Mouse (Mus musculus) E14TG2a.4 (cell line): Measurements from ENCODE around the gene Kcng4.
A peak's percentile ranks its signal among the peaks of the same experiment; 100 is the strongest.

Experiments
- H3K27me3 ChIP-seq: 2 replicates; pipeline ENCODE4 v1.6.1; 2014; ENCODE audit warnings: low read length, control low read depth; ENCODE audit not compliant: insufficient read depth
- H3K36me3 ChIP-seq: 2 replicates; pipeline ENCODE4 v1.6.1; 2014; ENCODE audit warnings: low read length, control low read depth; ENCODE audit not compliant: insufficient read depth
- H3K4me1 ChIP-seq: replicated peaks from 2 replicates; pipeline ENCODE4 v1.6.1; 2014; ENCODE audit warnings: low read depth, low read length, control low read depth
- H3K4me3 ChIP-seq: replicated peaks from 2 replicates; pipeline ENCODE4 v1.5.1; 2014; ENCODE audit warnings: mild to moderate bottlenecking, low read length
- H3K9me3 ChIP-seq: 2 replicates; pipeline ENCODE4 v1.6.1; 2014; ENCODE audit warnings: low read length, control low read depth
- CTCF ChIP-seq: conservative IDR thresholded peaks from 2 replicates; pipeline ENCODE4 v1.5.1; 2014; ENCODE audit warnings: low read length
- NANOG ChIP-seq: IDR thresholded peaks from 2 replicates; pipeline ENCODE4 v1.6.1; 2014; ENCODE audit warnings: borderline replicate concordance, low read length, mixed read lengths
- POU5F1 ChIP-seq: IDR thresholded peaks from 2 replicates; pipeline ENCODE4 v1.6.1; 2014; ENCODE audit warnings: low read length, borderline replicate concordance

Gene Kcng4

DNA sequence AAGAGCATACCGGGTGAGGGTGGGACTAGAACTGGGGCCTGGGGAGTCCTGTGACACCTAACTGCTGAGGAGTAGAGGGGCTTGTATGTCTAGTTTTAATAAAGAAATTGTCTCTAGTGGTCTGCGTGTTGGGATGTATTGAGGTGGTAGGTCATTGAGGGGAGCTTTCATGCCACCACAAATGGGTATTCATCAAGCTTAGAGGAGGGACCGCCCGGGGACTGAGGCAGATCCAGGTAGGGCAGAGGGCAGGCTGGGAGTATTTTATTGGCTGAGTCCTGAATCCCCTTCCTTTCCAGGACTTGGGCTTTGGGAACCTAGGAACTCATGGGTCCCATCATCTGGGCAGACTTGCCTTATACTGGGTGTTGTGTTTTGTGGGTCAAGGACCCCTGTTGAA is 18.7 kb downstream of the Kcng4 start:
- no peak for TF ChIP-seq POU5F1
- no peak for TF ChIP-seq CTCF
- TF ChIP-seq NANOG: no peak
- no peaks in the 10 kb centered on the region for H3K36me3 ChIP-seq
- H3K4me1 ChIP-seq: peaks cover 69% of the 10 kb centered on the region
- peaks cover 55% of the 10 kb centered on the region for H3K27me3 ChIP-seq
- no peaks in the 10 kb centered on the region for H3K9me3 ChIP-seq
- H3K4me3 ChIP-seq: 0 out of 2 replicates have a peak overlapping the region, but pooled peaks have one; percentile 45

DNA sequence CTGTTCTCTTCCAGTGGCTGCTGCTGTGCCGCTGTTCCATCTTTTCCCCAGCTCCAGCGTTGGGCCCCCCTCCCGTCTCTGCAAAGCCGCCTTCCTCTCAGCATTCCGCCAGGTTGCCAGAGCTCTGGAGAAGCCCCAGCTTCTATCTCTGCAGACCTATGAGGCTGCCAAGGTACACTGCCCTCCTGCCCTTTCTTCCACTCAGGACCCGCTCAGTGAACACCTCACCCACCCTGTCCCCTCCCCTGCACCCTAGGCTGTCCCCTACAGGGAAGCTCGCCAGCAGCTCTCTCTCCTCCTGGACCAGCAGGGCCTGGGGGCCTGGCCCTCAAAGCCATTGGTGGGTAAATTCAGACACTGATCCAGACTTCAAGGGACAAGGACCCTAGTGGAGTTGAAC is 19.1 kb downstream of the Kcng4 start:
- no peaks in the 10 kb centered on the region for H3K9me3 ChIP-seq
- peaks cover 53% of the 10 kb centered on the region for H3K27me3 ChIP-seq
- peaks cover 64% of the 10 kb centered on the region for H3K4me1 ChIP-seq
- H3K36me3 ChIP-seq: no peaks in the 10 kb centered on the region
- peak overlapping the region; percentile 45; the same call in 1 of the 2 replicates for H3K4me3 ChIP-seq
- TF ChIP-seq NANOG: no peak
- no peak for TF ChIP-seq POU5F1
- no peak for TF ChIP-seq CTCF

DNA sequence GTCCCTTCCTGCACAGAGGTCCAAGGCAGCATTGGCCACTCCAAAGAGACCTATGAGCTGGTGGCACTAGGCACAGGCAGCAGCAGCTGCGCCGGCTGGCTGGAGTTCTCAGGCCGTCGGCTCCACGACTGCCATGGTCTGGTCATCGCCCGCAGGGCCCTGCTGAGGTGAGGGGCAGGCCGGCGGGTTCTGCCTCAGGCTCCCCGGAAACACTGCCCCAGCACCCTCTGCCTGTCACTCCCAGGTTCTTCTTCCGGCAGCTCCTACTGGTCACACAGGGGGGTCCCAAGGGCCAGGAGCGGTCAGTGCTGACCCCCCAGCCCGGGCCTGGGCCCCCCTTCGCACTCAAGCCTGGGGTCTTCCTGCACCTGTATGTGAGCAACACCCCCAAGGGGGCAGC is 20.4 kb downstream of the Kcng4 start:
- Histone ChIP-seq H3K36me3 (no peaks in the 10 kb centered on the region), H3K4me1 (peaks cover 52% of the 10 kb centered on the region), H3K9me3 (peaks cover 5% of the 10 kb centered on the region; the same call in 1 of the 2 replicates), H3K4me3 (peak overlapping the region; percentile 59), H3K27me3 (peaks cover 51% of the 10 kb centered on the region)
- TF ChIP-seq CTCF: no peak
- TF ChIP-seq POU5F1: no peak

DNA sequence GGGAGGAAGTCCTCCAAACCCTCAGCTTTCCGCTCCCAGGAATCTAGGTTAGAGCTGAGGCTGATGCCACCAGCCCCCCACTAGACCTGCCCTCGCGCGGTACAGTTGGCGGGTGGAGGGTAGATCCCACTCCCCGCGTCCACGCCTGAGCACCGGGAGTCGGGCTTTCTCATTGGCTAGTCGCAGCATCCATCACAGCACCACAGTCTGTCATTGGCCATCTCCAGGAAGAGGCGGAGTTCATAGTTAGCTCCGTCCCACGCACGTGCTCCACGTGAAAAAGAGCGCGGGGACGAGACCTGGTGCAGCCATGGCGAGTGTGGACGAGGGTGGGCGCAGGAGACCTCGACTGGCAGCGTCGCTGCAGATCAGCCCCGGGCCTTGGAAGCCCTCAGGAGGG is 23.0 kb downstream of the Kcng4 start, which contains the start of gene Adad2:
Adad2 (plus strand) TSS at position 277 of the 400 bp plus-strand sequence.
- no peak for TF ChIP-seq POU5F1
- no peak for TF ChIP-seq NANOG
- no peak for TF ChIP-seq CTCF
- peaks cover 29% of the 10 kb centered on the region for H3K4me1 ChIP-seq
- peak within 1 kb of the TSS; percentile 63 for H3K4me3 ChIP-seq
- peaks cover 28% of the 10 kb centered on the region for H3K9me3 ChIP-seq
- no peaks in the 10 kb centered on the region for H3K36me3 ChIP-seq
- H3K27me3 ChIP-seq: peaks cover 46% of the 10 kb centered on the region

DNA sequence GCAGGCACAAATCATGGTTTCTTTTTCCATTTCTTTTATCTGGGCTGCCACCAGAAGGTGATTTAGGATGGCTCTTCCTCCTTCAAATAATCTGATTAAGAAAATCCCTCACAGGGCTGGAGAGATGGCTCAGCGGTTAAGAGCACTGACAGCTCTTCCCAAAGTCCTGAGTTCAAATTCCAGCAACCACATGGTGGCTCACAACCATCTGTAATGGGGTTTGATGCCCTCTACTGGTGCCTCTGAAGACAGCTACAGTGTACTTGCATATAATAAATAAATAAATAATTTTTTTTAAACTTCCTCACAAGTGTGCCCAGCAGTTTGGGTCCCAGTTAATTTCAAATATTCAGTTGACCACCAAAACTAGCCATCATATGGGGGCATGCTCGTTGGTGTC is 29.3 kb downstream of the Kcng4 start:
- Histone ChIP-seq H3K4me3 (no peak overlapping the region), H3K27me3 (peaks cover 2% of the 10 kb centered on the region; the same call in 1 of the 2 replicates), H3K9me3 (peaks cover 27% of the 10 kb centered on the region), H3K36me3 (peaks cover 25% of the 10 kb centered on the region), H3K4me1 (peaks cover 29% of the 10 kb centered on the region)
- peak; percentile 24 for TF ChIP-seq CTCF
- no peak for TF ChIP-seq NANOG

DNA sequence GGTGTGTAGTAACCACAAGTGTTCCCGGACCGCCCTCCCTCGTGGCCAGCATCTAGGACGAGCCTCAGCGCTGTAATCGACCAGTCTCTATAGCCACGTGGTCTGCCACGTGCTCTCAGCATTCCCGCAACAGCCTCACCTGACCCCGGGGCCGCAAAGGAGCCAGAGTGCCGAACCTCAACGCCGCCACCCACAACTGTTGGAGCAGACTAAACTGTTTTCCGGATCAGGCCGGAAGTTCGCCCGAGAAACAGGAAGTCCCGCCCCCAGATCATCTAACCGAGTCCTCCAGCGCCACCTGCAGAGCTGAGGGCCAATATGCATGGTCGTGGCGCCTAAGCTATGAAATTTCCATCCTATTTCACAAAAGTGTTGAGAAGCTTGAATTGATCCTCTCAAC is 30.5 kb downstream of the Kcng4 start, which contains the start of gene Taf1c:
Taf1c (minus strand) TSS at position 227 of the 400 bp plus-strand sequence.
- peaks cover 22% of the 10 kb centered on the region for H3K9me3 ChIP-seq
- H3K27me3 ChIP-seq: no peaks in the 10 kb centered on the region
- TF ChIP-seq NANOG: no peak
- peak; percentile 48 for TF ChIP-seq CTCF

DNA sequence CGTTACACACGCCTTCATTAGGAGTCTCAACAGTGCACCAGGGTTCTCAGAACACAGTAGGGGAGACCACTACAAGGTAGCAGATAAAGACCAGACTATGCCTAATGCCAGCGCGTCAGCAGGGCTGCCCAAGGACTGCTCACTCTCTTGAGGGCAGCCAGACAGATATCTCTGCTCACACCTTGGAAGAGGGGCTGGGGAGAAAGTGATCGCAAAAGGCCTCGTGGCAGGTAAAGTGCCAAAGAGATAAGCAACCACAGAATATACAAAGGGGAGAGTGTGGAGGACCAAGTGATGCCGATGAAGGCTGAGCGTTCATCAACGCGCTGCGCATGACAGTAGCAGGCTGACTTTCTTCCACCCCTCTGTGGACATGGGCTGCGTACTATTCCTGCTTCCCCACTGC is 31.1 kb downstream of the Kcng4 start:
- peak overlapping the region; percentile 89 for H3K4me3 ChIP-seq
- TF ChIP-seq POU5F1: no peak
- TF ChIP-seq NANOG: no peak
- TF ChIP-seq CTCF: no peak
- peaks cover 16% of the 10 kb centered on the region for H3K9me3 ChIP-seq
- H3K4me1 ChIP-seq: peaks cover 34% of the 10 kb centered on the region
- H3K36me3 ChIP-seq: peaks cover 43% of the 10 kb centered on the region
- H3K27me3 ChIP-seq: no peaks in the 10 kb centered on the region

More for the DNA sequence above, 30.5 kb downstream of the Kcng4 start, which contains the start of gene Taf1c:
- H3K36me3 ChIP-seq: peaks cover 37% of the 10 kb centered on the region
- peak within 1 kb of the TSS; percentile 89 for H3K4me3 ChIP-seq
- H3K4me1 ChIP-seq: peaks cover 32% of the 10 kb centered on the region

DNA sequence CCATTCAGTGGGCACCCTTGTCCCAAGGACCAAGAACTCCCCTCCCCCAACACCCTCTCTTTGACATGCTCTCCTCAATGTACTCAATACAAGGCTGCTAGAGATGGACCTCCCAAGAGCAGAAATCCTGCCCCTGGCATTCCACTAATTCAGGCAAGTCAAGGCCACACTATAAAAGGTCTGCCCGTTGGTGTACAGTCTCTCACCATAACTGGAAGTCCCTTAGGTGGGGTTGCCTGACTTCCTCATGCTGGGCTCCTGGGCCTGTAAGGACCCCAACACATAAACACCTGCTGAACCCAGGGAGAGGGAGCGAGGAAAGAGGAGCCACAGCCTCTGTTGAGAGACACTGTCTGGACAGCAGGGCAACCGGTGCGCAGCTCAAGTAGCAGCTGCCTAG is 31.7 kb downstream of the Kcng4 start:
- TF ChIP-seq CTCF: no peak
- TF ChIP-seq POU5F1: no peak
- TF ChIP-seq NANOG: no peak
- no peaks in the 10 kb centered on the region for H3K27me3 ChIP-seq

DNA sequence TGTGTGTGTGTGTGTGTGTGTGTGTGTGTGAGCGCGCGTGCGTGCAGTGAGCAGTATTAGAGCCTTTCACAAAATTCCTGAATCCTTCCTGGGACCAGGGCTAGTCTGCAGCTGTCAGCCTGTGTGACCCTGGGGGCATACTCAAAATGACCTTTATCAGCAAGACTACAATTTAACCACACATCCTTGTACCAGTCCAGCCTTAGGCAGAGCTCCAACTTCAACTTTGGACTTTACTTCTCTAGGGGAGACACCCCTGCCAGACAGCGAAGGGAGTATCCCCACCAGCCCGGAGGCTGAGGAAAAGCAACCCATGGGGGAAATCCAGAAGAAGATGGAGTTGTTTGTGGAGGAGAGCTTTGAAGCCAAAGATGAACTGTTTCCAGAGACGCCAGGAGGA is 44.0 kb downstream of the Kcng4 start:
- no peak for TF ChIP-seq POU5F1
- TF ChIP-seq CTCF: no peak
- TF ChIP-seq NANOG: no peak

More for the DNA sequence above, 31.7 kb downstream of the Kcng4 start:
- peaks cover 49% of the 10 kb centered on the region for H3K36me3 ChIP-seq
- H3K4me1 ChIP-seq: peaks cover 39% of the 10 kb centered on the region
- peaks cover 10% of the 10 kb centered on the region for H3K9me3 ChIP-seq
- peak overlapping the region; percentile 89 for H3K4me3 ChIP-seq

DNA sequence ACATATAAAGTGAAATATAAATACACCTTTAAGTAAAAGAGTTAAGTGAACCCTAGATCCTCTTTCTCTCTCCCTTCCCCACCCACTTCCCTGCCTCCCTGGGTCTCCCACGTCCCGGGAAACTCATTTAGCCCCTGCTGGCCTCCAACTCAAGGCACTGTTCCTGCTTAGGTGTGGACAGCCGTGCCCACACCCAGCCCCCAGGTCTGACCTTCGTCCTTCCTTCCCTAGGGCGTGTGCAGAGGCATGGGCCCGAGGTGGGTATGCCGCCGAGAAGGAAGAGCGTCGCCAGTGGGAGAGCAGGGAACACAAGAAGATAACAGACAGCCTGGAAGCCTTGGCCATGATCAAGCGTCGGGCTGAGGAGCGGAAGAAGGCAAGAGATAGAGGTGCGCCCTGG is 45.1 kb downstream of the Kcng4 start:
- H3K4me1 ChIP-seq: peaks cover 33% of the 10 kb centered on the region
- peaks cover 10% of the 10 kb centered on the region; the same call in 1 of the 2 replicates for H3K9me3 ChIP-seq
- no peaks in the 10 kb centered on the region for H3K36me3 ChIP-seq
- 0 out of 2 replicates have a peak overlapping the region, but pooled peaks have one; percentile 37 for H3K4me3 ChIP-seq
- H3K27me3 ChIP-seq: 0 out of 2 replicates have a peak, but pooled peaks cover 3% of the 10 kb centered on the region
- TF ChIP-seq CTCF (no peak), POU5F1 (no peak), NANOG (no peak)

More for the DNA sequence above, 44.0 kb downstream of the Kcng4 start:
- peaks cover 44% of the 10 kb centered on the region for H3K4me1 ChIP-seq
- H3K4me3 ChIP-seq: no peak overlapping the region
- H3K9me3 ChIP-seq: peaks cover 10% of the 10 kb centered on the region; the same call in 1 of the 2 replicates
- H3K36me3 ChIP-seq: no peaks in the 10 kb centered on the region
- 0 out of 2 replicates have a peak, but pooled peaks cover 3% of the 10 kb centered on the region for H3K27me3 ChIP-seq
